Mouse (Mus musculus) midbrain, embryonic 10.5 days (tissue): ENCODE data around the gene Asb2. TPM values are rescaled to one million over a fixed set of nuclear protein-coding genes. Genes with fewer than 3 reads are reported as not detected.

Experiments
- DNase-seq: peaks from one replicate; pipeline ENCODE4 v3.0.0-alpha.2; 2017; ENCODE audit warnings: low spot score
- H3K27ac ChIP-seq: fragments of 300-500 bp; sonication (generic); replicated peaks from 2 replicates; pipeline ENCODE4 v1.5.1; 2016; ENCODE audit warnings: mild to moderate bottlenecking
- H3K27me3 ChIP-seq: fragments of 300-500 bp; sonication (generic); 2 replicates; pipeline ENCODE4 v1.6.1; 2016; ENCODE audit warnings: low read depth, mild to moderate bottlenecking; ENCODE audit not compliant: poor library complexity, severe bottlenecking
- H3K36me3 ChIP-seq: fragments of 300-500 bp; sonication (generic); 2 replicates; pipeline ENCODE4 v1.6.1; 2016; ENCODE audit warnings: mild to moderate bottlenecking, moderate library complexity
- H3K4me1 ChIP-seq: fragments of 300-500 bp; sonication (generic); 2 replicates; pipeline ENCODE4 v1.6.1; 2016
- H3K4me3 ChIP-seq: fragments of 300-500 bp; sonication (generic); 2 replicates; pipeline ENCODE4 v1.5.1; 2016; ENCODE audit warnings: mild to moderate bottlenecking, moderate library complexity
- H3K9me3 ChIP-seq: fragments of 300-500 bp; sonication (generic); replicated peaks from 2 replicates; pipeline ENCODE4 v1.6.1; 2016; ENCODE audit warnings: mild to moderate bottlenecking
- WGBS: fragments of 180-500 bp; shearing (Covaris S2); methylation state at CpG from one replicate; pipeline ENCODE4 v1.1.7; 2016; 5-methylcytosine and 5-hydroxymethylcytosine counted together
- polyA plus RNA-seq: library from polyadenylated mRNA; unstranded; fragments of >200 nt; fragmentation: Nextera tagmentation; extraction: Ambion mirVana; gene quantifications from 2 replicates; pipeline ENCODE4 v1.2.1, GENCODE M21; 2016

Asb2 gene
- polyA plus RNA-seq, 1 experiment from 2014 or later, result 0.53 TPM

GRCm38 (mm10) chr12:103310744-103311267, 45.0 kb downstream of the Asb2 start, which contains the start of gene Fam181a:
Fam181a (plus strand) TSS chr12:103310975.
- WGBS, result 84% methylated on average over 2 of the region's 2 CpGs
- H3K36me3 ChIP-seq, result peaks cover 11% of the 10 kb centered on the region
- H3K27ac ChIP-seq, result peak within 1 kb of the TSS; percentile 93
- peaks cover 10% of the 10 kb centered on the region for H3K9me3 ChIP-seq
- peaks cover 60% of the 10 kb centered on the region for H3K4me1 ChIP-seq
- no peak within 1 kb of the TSS for H3K4me3 ChIP-seq
- H3K27me3 ChIP-seq, result peaks cover 40% of the 10 kb centered on the region
- no peak for DNase-seq

- H3K36me3 ChIP-seq, result peaks cover 11% of the 10 kb centered on the region
- peaks cover 19% of the 10 kb centered on the region for H3K4me1 ChIP-seq
- peak overlapping the region; percentile 64 for H3K27ac ChIP-seq
- H3K27me3 ChIP-seq, result peaks cover 14% of the 10 kb centered on the region
- H3K9me3 ChIP-seq, result peaks cover 10% of the 10 kb centered on the region
- 22% methylated on average over 3 of the region's 3 CpGs for WGBS
- peak; percentile 75 for DNase-seq
- no peak overlapping the region for H3K4me3 ChIP-seq
These were observed 49.1 kb downstream of the Asb2 start for GRCm38 (mm10) chr12:103306720-103307119.

- Histone ChIP-seq H3K27ac (peak overlapping the region; percentile 64), H3K36me3 (peaks cover 11% of the 10 kb centered on the region), H3K4me1 (peaks cover 14% of the 10 kb centered on the region), H3K4me3 (no peak overlapping the region), H3K9me3 (peaks cover 10% of the 10 kb centered on the region), H3K27me3 (peaks cover 9% of the 10 kb centered on the region)
- DNase-seq, result peak; percentile 33
- 35% methylated on average over 2 of the region's 2 CpGs for WGBS
These were observed 49.6 kb downstream of the Asb2 start for GRCm38 (mm10) chr12:103306224-103306623.

GRCm38 (mm10) chr12:103302960-103303359, 52.8 kb downstream of the Asb2 start:
- WGBS, result 91% methylated on average over 1 of the region's 1 CpGs
- H3K9me3 ChIP-seq, result no peaks in the 10 kb centered on the region
- no peak for DNase-seq
- peak overlapping the region; percentile 33; the same call in 1 of the 2 replicates for H3K27ac ChIP-seq
- H3K4me1 ChIP-seq, result peaks cover 8% of the 10 kb centered on the region; the same call in 1 of the 2 replicates
- no peaks in the 10 kb centered on the region for H3K27me3 ChIP-seq
- no peak overlapping the region for H3K4me3 ChIP-seq
- H3K36me3 ChIP-seq, result no peaks in the 10 kb centered on the region

- Histone ChIP-seq H3K4me1 (peaks cover 7% of the 10 kb centered on the region; the same call in 1 of the 2 replicates), H3K4me3 (no peak overlapping the region), H3K9me3 (no peaks in the 10 kb centered on the region; the same call in 1 of the 2 replicates), H3K36me3 (no peaks in the 10 kb centered on the region), H3K27me3 (no peaks in the 10 kb centered on the region), H3K27ac (no peak overlapping the region)
- 51% methylated on average over 2 of the region's 2 CpGs for WGBS
- peak; percentile 61 for DNase-seq
These were observed 54.2 kb downstream of the Asb2 start for GRCm38 (mm10) chr12:103301645-103302044.

GRCm38 (mm10) chr12:103300493-103300892, 55.3 kb downstream of the Asb2 start:
- Histone ChIP-seq H3K4me1 (peaks cover 4% of the 10 kb centered on the region; the same call in 1 of the 2 replicates), H3K36me3 (no peaks in the 10 kb centered on the region), H3K9me3 (no peaks in the 10 kb centered on the region; the same call in 1 of the 2 replicates), H3K27ac (no peak overlapping the region), H3K27me3 (no peaks in the 10 kb centered on the region), H3K4me3 (no peak overlapping the region)
- 84% methylated on average over 9 of the region's 9 CpGs for WGBS
- no peak for DNase-seq

GRCm38 (mm10) chr12:103296292-103296691, 59.5 kb downstream of the Asb2 start:
- peaks cover 11% of the 10 kb centered on the region for H3K4me1 ChIP-seq
- H3K36me3 ChIP-seq, result no peaks in the 10 kb centered on the region
- no peaks in the 10 kb centered on the region; the same call in 1 of the 2 replicates for H3K9me3 ChIP-seq
- WGBS, result 30% methylated on average over 4 of the region's 4 CpGs
- no peak overlapping the region for H3K27ac ChIP-seq
- H3K27me3 ChIP-seq, result no peaks in the 10 kb centered on the region
- no peak overlapping the region for H3K4me3 ChIP-seq
- DNase-seq, result no peak

- H3K27ac ChIP-seq, result no peak overlapping the region
- WGBS, result 89% methylated on average over 3 of the region's 3 CpGs
These were observed 63.4 kb downstream of the Asb2 start for GRCm38 (mm10) chr12:103292366-103292765.

GRCm38 (mm10) chr12:103287276-103287675, 68.5 kb downstream of the Asb2 start:
- no peak overlapping the region for H3K27ac ChIP-seq
- DNase-seq, result no peak
- WGBS, result 75% methylated on average over 4 of the region's 4 CpGs
- no peaks in the 10 kb centered on the region for H3K9me3 ChIP-seq
- H3K27me3 ChIP-seq, result no peaks in the 10 kb centered on the region
- no peaks in the 10 kb centered on the region for H3K36me3 ChIP-seq
- H3K4me3 ChIP-seq, result no peak overlapping the region
- peaks cover 22% of the 10 kb centered on the region for H3K4me1 ChIP-seq

More at GRCm38 (mm10) chr12:103292366-103292765, 63.4 kb downstream of the Asb2 start:
- H3K4me1 ChIP-seq, result peaks cover 22% of the 10 kb centered on the region
- H3K4me3 ChIP-seq, result no peak overlapping the region
- H3K36me3 ChIP-seq, result no peaks in the 10 kb centered on the region
- H3K27me3 ChIP-seq, result no peaks in the 10 kb centered on the region
- no peak for DNase-seq
- H3K9me3 ChIP-seq, result no peaks in the 10 kb centered on the region; the same call in 1 of the 2 replicates

- H3K27ac ChIP-seq, result no peak overlapping the region
- no peak overlapping the region for H3K4me3 ChIP-seq
- H3K9me3 ChIP-seq, result peaks cover under 1% of the 10 kb centered on the region; the same call in 1 of the 2 replicates
- DNase-seq, result no peak
- H3K4me1 ChIP-seq, result peaks cover 4% of the 10 kb centered on the region; the same call in 1 of the 2 replicates
- H3K27me3 ChIP-seq, result no peaks in the 10 kb centered on the region
- 94% methylated on average over 3 of the region's 3 CpGs for WGBS
- H3K36me3 ChIP-seq, result no peaks in the 10 kb centered on the region
These were observed 72.4 kb downstream of the Asb2 start for GRCm38 (mm10) chr12:103283411-103283810.

GRCm38 (mm10) chr12:103282936-103283335, 72.9 kb downstream of the Asb2 start:
- WGBS, result 74% methylated on average over 6 of the region's 6 CpGs
- Histone ChIP-seq H3K36me3 (no peaks in the 10 kb centered on the region), H3K4me1 (peaks cover 4% of the 10 kb centered on the region; the same call in 1 of the 2 replicates), H3K27ac (peak overlapping the region; percentile 30; the same call in 1 of the 2 replicates), H3K27me3 (no peaks in the 10 kb centered on the region), H3K9me3 (peaks cover 5% of the 10 kb centered on the region; the same call in 1 of the 2 replicates), H3K4me3 (no peak overlapping the region)
- no peak for DNase-seq

- no peak overlapping the region for H3K4me3 ChIP-seq
- H3K36me3 ChIP-seq, result no peaks in the 10 kb centered on the region
- H3K27ac ChIP-seq, result no peak overlapping the region
- H3K27me3 ChIP-seq, result no peaks in the 10 kb centered on the region
- WGBS, result 78% methylated on average over 4 of the region's 4 CpGs
- no peak for DNase-seq
- peaks cover 12% of the 10 kb centered on the region; the same call in 1 of the 2 replicates for H3K9me3 ChIP-seq
- H3K4me1 ChIP-seq, result peaks cover 4% of the 10 kb centered on the region; the same call in 1 of the 2 replicates
These were observed 73.9 kb downstream of the Asb2 start for GRCm38 (mm10) chr12:103281912-103282311.

- Histone ChIP-seq H3K4me3 (no peak overlapping the region), H3K9me3 (peaks cover 12% of the 10 kb centered on the region; the same call in 1 of the 2 replicates), H3K4me1 (peaks cover 4% of the 10 kb centered on the region; the same call in 1 of the 2 replicates), H3K27ac (no peak overlapping the region), H3K27me3 (no peaks in the 10 kb centered on the region), H3K36me3 (no peaks in the 10 kb centered on the region)
- 82% methylated on average over 2 of the region's 2 CpGs for WGBS
- no peak for DNase-seq
These were observed 74.3 kb downstream of the Asb2 start for GRCm38 (mm10) chr12:103281491-103281890.
